Mouse (Mus musculus) kidney, adult 9 months (tissue): ENCODE results near the gene Tmem45a.

Experiments
- DNase-seq: peaks from one replicate; pipeline ENCODE4 v3.0.0; 2022

Gene Tmem45a

GRCm38 (mm10) chr16:56885824-56886615 is at the start of gene Tmem45a:
TSS of gene Tmem45a (minus strand) at chr16:56886166.
- DNase-seq = peak; percentile 54

GRCm38 (mm10) chr16:56928023-56928422 is 42.1 kb upstream of the Tmem45a start, which contains the start of gene Lnp1:
TSS of gene Lnp1 (minus strand) at chr16:56928061.
- DNase-seq = no peak

- peak; percentile 57 for DNase-seq
These were observed 34.2 kb upstream of the Tmem45a start for GRCm38 (mm10) chr16:56920102-56920657.

GRCm38 (mm10) chr16:56917230-56917629 is 31.3 kb upstream of the Tmem45a start:
- DNase-seq = no peak

GRCm38 (mm10) chr16:56908986-56909385 is 23.0 kb upstream of the Tmem45a start:
- DNase-seq = no peak

GRCm38 (mm10) chr16:56902206-56902605 is 16.2 kb upstream of the Tmem45a start:
- peak; percentile 24 for DNase-seq

GRCm38 (mm10) chr16:56891583-56891982 is 5.6 kb upstream of the Tmem45a start:
- DNase-seq = no peak

- no peak for DNase-seq
These were observed 700 bp upstream of the Tmem45a start for GRCm38 (mm10) chr16:56886616-56887116.

- no peak for DNase-seq
These were observed 1.2 kb downstream of the Tmem45a start for GRCm38 (mm10) chr16:56884811-56885210.

GRCm38 (mm10) chr16:56873410-56873809 is 12.6 kb downstream of the Tmem45a start:
- DNase-seq = no peak

GRCm38 (mm10) chr16:56870458-56870857 is 15.5 kb downstream of the Tmem45a start:
- DNase-seq = no peak

GRCm38 (mm10) chr16:56868361-56868760 is 17.6 kb downstream of the Tmem45a start:
- DNase-seq = no peak

GRCm38 (mm10) chr16:56867591-56867990 is 18.4 kb downstream of the Tmem45a start:
- DNase-seq = no peak

- DNase-seq = no peak
These were observed 33.0 kb downstream of the Tmem45a start for GRCm38 (mm10) chr16:56852841-56853587.

GRCm38 (mm10) chr16:56842988-56843387 is 43.0 kb downstream of the Tmem45a start:
- no peak for DNase-seq

GRCm38 (mm10) chr16:56833312-56833711 is 52.7 kb downstream of the Tmem45a start:
- DNase-seq = no peak

- DNase-seq = no peak
These were observed 54.0 kb downstream of the Tmem45a start for GRCm38 (mm10) chr16:56831986-56832385.

- DNase-seq = no peak
These were observed 84.4 kb downstream of the Tmem45a start for GRCm38 (mm10) chr16:56801370-56802109.

GRCm38 (mm10) chr16:56800946-56801345 is 85.0 kb downstream of the Tmem45a start:
- no peak for DNase-seq

GRCm38 (mm10) chr16:56800469-56800868 is 85.5 kb downstream of the Tmem45a start:
- peak; percentile 33 for DNase-seq

- DNase-seq = no peak
These were observed 86.4 kb downstream of the Tmem45a start for GRCm38 (mm10) chr16:56799541-56800029.

- no peak for DNase-seq
These were observed 87.1 kb downstream of the Tmem45a start for GRCm38 (mm10) chr16:56798873-56799272.
